Mouse (Mus musculus): ENCODE measurements around the gene Shcbp1l. TPM values are rescaled to one million over a fixed set of nuclear protein-coding genes. Genes with fewer than 3 reads are reported as not detected.
A peak's percentile ranks its signal among the peaks of the same experiment; 100 is the strongest.

Gene Shcbp1l
- total RNA-seq, 2 experiments from 2014 or later: not detected

DNA sequence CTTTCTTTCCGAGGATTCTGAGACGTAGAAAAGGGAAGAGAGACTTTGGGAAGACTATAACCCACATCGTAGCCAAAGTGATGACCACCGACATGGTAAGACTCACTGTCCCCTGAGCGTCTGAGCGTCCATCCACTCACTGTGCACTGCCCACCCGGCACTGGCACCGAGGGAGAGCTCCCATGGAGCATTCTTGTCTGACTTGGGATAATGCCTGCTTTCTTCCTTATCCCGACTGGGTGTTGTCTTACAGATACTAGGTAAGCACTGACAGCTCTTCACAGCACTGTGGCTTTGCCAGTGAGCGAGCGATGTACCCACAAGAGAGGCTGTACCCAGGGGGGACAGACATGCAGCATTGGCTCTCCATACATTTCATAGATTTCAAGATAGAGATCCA lies 12.6 kb downstream of the Shcbp1l start:
- no peak for DNase-seq
- H3K27ac ChIP-seq: no peak overlapping the region
- no peak for TF ChIP-seq CTCF (IDR thresholded peaks at IDR 0.05)
- no peak overlapping the region for H3K4me3 ChIP-seq
- intact Hi-C loops (cut with DNase I): no loop called here

DNA sequence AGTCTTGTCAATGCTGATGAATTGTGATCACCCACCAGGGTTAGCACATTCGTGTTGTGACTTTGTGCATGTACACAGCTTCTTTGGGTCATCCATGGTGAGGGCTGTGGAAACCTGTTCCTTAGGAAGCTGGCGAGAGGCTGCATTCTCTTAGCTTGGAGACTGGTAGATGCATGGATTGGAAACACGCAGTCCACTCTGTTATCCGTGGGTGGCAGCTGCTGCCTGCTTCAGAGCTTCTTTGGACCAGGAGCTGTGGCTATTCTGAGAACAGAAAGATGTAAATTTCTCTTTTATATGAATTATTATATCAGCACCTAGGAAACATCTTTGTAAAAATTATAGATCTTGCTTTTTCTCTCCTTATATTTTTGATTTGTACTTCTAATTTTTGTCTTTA lies 15.8 kb downstream of the Shcbp1l start:
- no peak for DNase-seq
- no peak overlapping the region for H3K27ac ChIP-seq
- TF ChIP-seq CTCF (IDR thresholded peaks at IDR 0.05): no peak
- intact Hi-C loops (cut with DNase I): no loop called here
- no peak overlapping the region for H3K4me3 ChIP-seq

DNA sequence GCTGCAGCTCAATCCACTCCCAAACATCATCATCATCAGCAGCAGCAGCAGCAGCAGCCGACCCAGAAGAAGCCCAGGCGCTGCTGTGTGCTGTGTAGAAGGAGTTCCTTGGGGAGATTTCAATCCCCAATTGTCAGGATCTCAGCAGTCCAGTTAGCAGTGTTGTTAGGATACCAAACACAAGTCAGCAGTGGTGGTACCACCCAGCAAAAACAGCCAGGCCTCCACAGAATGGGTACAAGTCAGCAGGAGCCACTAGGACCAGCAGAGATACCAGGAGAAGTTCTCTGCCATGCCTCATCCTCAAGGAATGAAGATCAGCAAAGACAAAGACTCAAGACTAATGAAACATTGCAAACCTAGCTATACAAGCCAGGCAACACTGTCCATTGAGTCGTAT lies 16.7 kb downstream of the Shcbp1l start:
- no peak for TF ChIP-seq CTCF (IDR thresholded peaks at IDR 0.05)
- intact Hi-C loops (cut with DNase I): no loop called here
- Histone ChIP-seq H3K27ac (no peak overlapping the region), H3K4me3 (no peak overlapping the region)
- no peak for DNase-seq

DNA sequence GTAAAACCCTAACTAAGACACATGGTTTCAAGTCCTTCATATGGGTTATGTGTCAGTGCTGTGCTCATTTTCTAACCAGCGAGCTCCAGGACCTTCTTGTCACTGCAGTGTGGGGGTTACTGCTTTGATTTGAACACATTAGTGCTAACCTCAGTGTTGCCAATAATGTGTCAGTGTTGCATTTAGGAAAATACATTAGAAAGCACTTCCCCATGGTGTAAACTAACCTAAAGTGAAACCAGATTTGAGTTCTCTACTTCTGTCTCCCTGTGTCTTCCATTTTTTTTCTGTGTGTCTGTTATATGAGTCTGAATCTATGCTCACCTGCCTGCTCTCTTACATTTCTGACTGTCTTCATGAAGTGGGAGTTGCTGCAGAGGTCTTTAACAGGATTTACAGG lies 18.1 kb downstream of the Shcbp1l start:
- H3K4me3 ChIP-seq: no peak overlapping the region
- intact Hi-C loops (cut with DNase I): no loop called here
- no peak for TF ChIP-seq CTCF (IDR thresholded peaks at IDR 0.05)
- no peak overlapping the region for H3K27ac ChIP-seq
- DNase-seq: no peak

DNA sequence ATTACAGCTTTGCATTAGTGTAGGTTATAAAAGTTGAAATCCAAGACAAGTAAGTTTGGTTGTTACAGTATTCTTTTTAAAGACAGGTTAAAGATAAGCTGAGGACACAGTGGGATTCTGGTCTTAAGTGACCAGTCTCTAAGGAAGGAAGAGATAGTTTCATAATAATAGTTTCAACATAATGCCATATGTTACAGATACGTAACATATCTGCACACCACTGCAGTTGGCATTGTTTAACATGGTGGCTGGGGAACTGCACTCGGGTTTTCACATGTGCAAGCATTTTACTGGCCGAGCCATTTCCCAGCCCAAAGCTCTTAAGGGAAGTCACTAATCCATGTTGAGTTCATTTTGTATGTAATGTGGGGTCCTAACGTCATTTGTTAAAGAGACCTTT lies 18.7 kb downstream of the Shcbp1l start:
- no peak overlapping the region for H3K27ac ChIP-seq
- no peak overlapping the region for H3K4me3 ChIP-seq
- DNase-seq: no peak
- intact Hi-C loops (cut with DNase I): no loop called here
- TF ChIP-seq CTCF (IDR thresholded peaks at IDR 0.05): no peak

DNA sequence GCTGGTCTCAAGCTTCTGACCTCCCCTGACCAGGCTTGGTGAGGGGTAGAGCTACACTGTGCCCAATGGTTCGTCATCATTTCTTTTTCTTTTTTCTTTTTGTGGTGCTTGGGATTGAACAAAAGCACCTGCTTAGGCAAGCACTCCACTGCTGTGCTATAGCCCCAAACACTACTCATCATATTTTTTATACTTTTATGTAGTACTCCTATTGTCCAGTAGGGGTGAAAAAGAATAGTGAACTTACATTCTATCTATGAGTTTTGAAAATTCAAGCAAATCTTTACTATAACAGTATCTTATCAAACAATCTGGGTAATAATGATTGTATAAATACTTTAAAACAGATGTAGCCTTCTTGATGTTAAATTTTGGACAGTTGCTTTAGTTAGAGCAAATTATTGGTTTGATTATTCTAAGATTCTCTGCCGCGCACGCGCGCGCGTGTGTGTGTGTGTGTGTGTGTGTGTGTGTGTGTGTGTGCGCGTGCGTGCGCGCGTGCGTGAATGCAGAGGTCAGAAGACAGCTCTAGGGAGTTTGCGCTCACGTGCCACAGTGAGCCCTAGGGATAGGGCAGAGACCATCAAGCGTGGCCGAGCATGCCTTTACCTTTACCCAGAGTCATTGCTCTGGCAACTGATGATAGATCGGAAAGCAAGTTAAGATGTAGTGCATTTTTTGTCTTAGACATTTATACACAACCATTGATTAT lies 21.3 kb downstream of the Shcbp1l start:
- no peak for DNase-seq
- peak; percentile 29; the same call in 1 of the 2 replicates for TF ChIP-seq CTCF (IDR thresholded peaks at IDR 0.05)
- intact Hi-C loops (cut with DNase I): no loop called here
- no peak overlapping the region for H3K27ac ChIP-seq
- no peak overlapping the region for H3K4me3 ChIP-seq

DNA sequence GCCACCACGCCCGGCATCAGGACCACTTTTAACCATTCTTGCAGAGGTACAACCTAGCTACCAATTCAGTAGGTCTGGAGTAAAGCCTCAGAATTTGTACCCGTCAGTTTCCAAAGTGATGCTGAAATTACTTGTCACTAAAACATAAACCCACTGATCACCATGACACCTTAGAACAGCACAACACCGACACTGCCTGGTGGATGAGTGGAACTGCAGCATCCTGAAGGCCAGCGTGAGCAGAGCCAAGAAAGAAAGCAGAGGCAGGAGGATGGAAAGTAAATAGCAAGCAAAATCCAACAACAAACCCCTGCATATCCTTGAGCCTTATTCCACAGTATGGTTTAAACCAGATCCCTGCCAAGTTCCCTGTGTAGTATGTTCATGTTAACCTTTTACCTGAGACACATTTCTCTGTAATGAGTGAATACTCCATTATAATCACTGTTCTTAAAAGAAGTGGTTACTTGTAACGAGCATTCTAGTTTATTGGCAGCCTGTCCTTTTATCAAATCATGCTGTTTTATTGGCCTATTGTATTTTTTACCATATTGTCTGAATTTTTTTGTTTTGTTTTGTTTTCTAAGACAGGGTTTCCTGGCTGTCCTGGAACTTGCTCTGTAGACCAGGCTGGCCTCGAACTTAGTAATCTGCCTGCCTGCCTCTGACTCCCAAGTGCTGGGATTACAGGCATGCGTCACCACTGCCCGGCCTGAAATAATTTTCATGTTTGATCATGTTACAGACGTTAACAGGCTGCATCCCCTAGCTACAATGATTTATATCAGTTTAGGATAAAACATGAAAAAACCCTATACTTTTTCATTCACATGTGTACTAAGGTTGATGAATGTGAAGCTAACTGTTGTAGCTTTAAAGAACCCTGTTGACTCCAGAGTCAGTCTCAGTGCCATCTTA lies 26.5 kb downstream of the Shcbp1l start:
- peak; percentile 70 for TF ChIP-seq CTCF (IDR thresholded peaks at IDR 0.05)
- H3K27ac ChIP-seq: no peak overlapping the region
- DNase-seq: peak; percentile 34
- intact Hi-C loops (cut with DNase I): no loop called here
- no peak overlapping the region for H3K4me3 ChIP-seq

DNA sequence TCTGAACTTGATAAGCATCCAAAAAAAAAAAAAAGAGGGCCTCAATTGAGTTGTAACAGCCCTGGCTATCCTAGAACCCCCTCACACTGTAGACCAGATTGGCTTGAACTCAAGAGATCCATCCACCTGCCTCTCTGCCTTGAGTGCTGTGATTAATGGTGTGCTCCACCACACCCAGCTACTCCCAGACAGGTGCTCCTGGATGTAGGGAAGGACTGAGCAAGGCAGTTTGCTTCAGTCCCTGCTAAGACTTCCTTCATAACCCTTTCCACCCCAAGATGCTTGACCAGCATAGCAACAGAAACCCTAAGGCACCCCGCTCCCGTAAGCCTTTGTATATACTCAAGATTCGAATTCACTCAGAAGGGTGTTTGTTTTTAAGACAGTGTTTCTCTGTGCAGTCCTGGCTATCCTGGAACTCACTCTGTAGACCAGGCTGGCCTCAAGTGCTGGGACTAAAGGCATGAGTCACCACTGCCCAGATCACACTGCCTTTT lies 28.2 kb downstream of the Shcbp1l start:
- Histone ChIP-seq H3K4me3 (no peak overlapping the region), H3K27ac (no peak overlapping the region)
- intact Hi-C loops (cut with DNase I): no loop called here
- DNase-seq: no peak
- TF ChIP-seq CTCF (IDR thresholded peaks at IDR 0.05): no peak

DNA sequence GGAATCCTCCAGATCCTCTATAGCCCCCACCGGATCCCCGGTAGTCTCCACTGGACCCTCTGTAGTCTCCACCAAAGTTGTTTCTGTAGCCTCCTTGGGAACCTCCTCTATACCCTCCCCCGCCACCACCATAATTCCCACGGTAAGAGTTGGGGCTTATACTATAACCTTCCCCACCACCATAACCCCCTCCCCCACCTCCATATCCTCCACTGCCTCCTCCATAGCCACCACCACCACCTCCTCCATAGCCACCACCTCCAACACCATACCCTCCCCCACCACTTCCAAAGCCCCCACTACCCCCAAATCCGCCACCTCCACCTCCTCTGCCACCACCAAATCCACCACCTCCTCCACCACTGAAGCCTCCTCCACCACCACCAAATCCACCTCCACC lies 31.2 kb downstream of the Shcbp1l start:
- intact Hi-C loops (cut with DNase I): no loop called here

DNA sequence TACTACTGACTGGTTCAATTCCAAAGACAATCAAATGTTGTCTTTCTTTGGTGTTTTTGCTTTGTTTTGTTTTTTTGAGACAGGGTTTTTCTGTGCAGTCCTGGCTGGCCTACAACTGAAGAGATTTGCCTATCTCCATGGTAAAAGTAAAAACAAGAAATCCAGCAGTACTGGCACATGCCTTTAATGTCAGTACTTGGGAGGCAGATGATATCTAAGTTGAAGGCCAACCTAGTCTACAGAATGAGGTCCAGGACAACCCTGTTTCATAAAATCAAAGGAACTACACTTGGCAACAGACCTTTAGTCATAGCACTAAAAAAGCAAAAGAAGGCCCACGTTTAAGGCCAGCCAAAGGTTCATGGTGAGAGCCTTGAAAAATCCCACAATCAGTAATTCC lies 36.8 kb downstream of the Shcbp1l start:
- no peak overlapping the region for H3K4me3 ChIP-seq
- TF ChIP-seq CTCF (IDR thresholded peaks at IDR 0.05): no peak
- DNase-seq: no peak
- intact Hi-C loops (cut with DNase I): loop anchor here (10.0 kb wide), 1 partner anchor 607 kb away; no protein-coding TSS in a partner anchor
- no peak overlapping the region for H3K27ac ChIP-seq

More for the DNA sequence above, 31.2 kb downstream of the Shcbp1l start:
- no peak for DNase-seq
- Histone ChIP-seq H3K4me3 (no peak overlapping the region), H3K27ac (no peak overlapping the region)
- no peak for TF ChIP-seq CTCF (IDR thresholded peaks at IDR 0.05)

DNA sequence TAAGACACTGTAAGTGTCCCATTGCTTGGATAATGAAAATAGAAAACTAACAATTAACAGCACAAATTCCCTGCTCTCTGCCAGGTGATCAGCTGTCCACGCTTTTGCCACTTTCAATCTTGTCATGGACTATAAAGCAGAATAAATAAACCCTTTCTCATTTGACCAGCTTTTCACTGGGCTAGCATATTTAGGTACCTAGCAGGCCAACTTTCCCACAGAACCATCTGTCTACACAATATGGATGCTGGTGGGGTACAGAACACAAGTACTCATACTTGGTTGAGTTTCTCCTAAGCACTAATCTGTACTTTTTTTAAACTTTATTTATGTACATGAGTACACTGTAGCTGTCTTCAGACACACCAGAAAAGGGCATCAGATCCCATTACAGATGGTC lies 54.3 kb downstream of the Shcbp1l start:
- no peak for TF ChIP-seq CTCF (IDR thresholded peaks at IDR 0.05)
- H3K27ac ChIP-seq: no peak overlapping the region
- H3K4me3 ChIP-seq: no peak overlapping the region
- intact Hi-C loops (cut with DNase I): no loop called here
- no peak for DNase-seq

DNA sequence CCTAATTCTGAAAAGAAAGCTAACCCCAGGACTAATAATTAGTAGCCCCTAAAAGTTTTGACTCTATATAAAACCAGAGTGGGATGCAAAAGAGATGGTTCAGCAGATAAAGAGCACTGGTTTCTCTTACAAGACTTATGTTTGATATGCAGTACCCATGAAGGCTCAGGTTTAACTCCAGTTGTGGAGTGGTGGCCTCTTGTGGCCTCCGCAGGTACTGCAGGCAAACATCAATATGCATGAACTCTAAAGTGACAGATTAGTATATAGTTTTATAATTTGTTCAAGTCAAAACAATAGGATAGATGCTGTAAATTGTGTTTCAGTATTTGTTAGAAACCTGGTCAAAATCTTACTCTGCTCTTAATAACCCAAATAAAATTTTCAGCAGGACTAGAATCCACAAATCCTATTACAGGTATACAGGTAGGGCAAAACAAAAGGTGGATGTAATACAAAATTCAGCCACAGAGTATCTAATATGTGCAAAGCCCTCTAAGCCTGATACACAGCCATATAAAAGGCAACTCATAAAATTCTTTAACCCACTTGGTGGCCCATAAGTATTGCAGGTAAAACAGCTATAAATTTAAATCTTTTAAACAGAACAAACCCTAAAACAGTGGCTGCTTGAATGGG lies 55.5 kb downstream of the Shcbp1l start:
- intact Hi-C loops (cut with DNase I): no loop called here
- TF ChIP-seq CTCF (IDR thresholded peaks at IDR 0.05): peak; percentile 88
- H3K4me3 ChIP-seq: no peak overlapping the region
- DNase-seq: peak; percentile 59
- H3K27ac ChIP-seq: no peak overlapping the region

DNA sequence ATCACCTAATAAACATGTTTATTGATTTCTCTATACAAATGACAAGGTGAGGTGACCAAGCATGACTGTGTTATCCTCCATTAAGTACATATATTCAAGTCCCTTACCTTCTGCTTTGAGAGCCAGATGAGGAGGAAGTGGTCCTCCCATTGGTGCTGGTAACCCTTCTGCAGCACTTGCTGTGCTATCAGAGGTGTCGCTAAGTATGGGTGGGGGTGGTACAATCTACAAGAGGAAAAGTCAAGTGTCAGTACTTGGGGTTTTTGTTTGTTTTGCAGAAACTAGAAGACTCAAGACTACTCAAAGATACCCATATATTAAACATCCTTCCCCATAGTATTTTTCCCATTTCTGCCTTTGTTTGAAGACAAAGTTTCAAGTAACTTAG lies 56.1 kb downstream of the Shcbp1l start:
- intact Hi-C loops (cut with DNase I): no loop called here
- no peak for DNase-seq
- TF ChIP-seq CTCF (IDR thresholded peaks at IDR 0.05): no peak
- H3K27ac ChIP-seq: no peak overlapping the region
- H3K4me3 ChIP-seq: no peak overlapping the region
